Mouse (Mus musculus) embryonic facial prominence, embryonic 13.5 days (tissue): ENCODE data around the gene Tent2. TPM values are rescaled to one million over a fixed set of nuclear protein-coding genes. Genes with fewer than 3 reads are reported as not detected.

ENCODE experiments used
- polyA plus RNA-seq: library from polyadenylated mRNA; unstranded; fragments of >200 nt; fragmentation: Nextera tagmentation; extraction: Ambion mirVana; gene quantifications from 2 replicates; pipeline ENCODE4 v1.2.1, GENCODE M21; 2015

The Tent2 gene
- polyA plus RNA-seq, 1 experiment from 2014 or later, result 68.8 TPM

Other genes with a start within 250 kb of the Tent2 start
- gene Cmya5, start 47.7 kb downstream of the Tent2 start, polyA plus RNA-seq, result 0.30 and 0.45 TPM in 2 replicates
- 6.9 and 7.1 TPM in 2 replicates for gene Homer1, start 107.2 kb upstream of the Tent2 start, polyA plus RNA-seq